Mouse (Mus musculus): ENCODE results near the gene Hhat.

DNA sequence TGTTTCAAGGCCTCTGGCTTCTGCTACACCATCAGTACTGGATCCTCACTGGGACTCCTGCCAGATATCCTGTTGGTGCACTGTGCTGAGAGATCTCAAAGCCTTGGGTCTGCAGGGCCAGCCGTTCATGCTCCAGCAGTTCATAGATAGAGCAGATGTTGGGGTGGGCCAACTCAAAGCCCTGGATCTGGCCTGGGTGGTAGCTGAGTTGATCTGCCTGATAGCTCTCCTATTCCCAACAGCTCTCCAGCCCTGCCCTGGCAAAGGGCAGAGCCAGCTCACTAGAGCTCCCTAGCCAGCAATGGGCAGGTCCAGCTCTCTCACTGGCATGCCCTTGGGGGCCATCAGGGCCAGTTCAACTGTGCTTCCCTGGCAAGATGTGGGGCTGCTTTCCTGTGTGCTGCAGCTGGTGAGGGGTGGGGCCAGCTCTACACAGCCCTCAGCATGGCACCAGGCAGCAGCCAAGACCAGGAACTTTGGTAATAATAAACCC lies 74.6 kb downstream of the Hhat start:
- no peak for TF ChIP-seq TBP (IDR thresholded peaks at IDR 0.05; ENCODE audit: low read depth, low read length)
- TF ChIP-seq USF2 (IDR thresholded peaks at IDR 0.05; ENCODE audit: borderline replicate concordance in 1 of 2, insufficient read depth in 1 of 2, low read depth in 1 of 2, low read length in 2 of 2) = no peak
- no peak for TF ChIP-seq E2F4 (IDR thresholded peaks at IDR 0.05; ENCODE audit: borderline replicate concordance, low read depth, low read length)
- TF ChIP-seq MXI1 (IDR thresholded peaks at IDR 0.05; ENCODE audit: low read depth, low read length) = no peak
- no peak for TF ChIP-seq SMC3 (IDR thresholded peaks at IDR 0.05; ENCODE audit: low read depth, low read length)
- no peak for TF ChIP-seq GATA1 (IDR thresholded peaks at IDR 0.05; ENCODE audit: low read depth, low read length)
- TF ChIP-seq UBTF (IDR thresholded peaks at IDR 0.05; ENCODE audit: borderline replicate concordance, insufficient read depth, low read depth, low read length) = no peak

All from MEL (cell line).